Mouse (Mus musculus) telencephalon, adult 2 months (tissue): ENCODE data around the gene Arid5b.

Source experiments
- DNase-seq: peaks from one replicate; pipeline ENCODE4 v3.0.0-alpha.2; 2011; ENCODE audit warnings: low read depth, low spot score

Gene Arid5b

GRCm38 (mm10) chr10:68269789-68270188 lies 8.8 kb downstream of the Arid5b start:
- no peak for DNase-seq

DNA sequence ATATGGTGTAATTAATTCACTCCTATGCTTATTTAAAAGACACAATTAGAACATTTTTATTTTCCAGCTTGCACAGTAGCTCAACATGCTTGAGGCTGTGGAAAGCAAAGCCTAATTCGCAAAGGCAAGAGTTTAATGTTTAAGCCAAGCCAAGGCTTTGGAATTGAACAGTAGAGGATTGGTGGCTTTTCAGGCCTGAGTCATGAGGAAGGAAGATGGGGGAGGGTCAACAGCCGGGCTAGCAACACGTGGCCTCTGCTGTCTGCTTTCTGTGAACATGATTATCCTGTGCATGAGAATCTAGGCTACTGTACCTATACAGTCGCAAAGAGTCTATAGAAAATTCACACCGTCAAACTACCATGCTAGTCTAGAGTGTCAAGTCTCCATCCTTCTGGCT lies 9.9 kb downstream of the Arid5b start:
- no peak for DNase-seq

DNA sequence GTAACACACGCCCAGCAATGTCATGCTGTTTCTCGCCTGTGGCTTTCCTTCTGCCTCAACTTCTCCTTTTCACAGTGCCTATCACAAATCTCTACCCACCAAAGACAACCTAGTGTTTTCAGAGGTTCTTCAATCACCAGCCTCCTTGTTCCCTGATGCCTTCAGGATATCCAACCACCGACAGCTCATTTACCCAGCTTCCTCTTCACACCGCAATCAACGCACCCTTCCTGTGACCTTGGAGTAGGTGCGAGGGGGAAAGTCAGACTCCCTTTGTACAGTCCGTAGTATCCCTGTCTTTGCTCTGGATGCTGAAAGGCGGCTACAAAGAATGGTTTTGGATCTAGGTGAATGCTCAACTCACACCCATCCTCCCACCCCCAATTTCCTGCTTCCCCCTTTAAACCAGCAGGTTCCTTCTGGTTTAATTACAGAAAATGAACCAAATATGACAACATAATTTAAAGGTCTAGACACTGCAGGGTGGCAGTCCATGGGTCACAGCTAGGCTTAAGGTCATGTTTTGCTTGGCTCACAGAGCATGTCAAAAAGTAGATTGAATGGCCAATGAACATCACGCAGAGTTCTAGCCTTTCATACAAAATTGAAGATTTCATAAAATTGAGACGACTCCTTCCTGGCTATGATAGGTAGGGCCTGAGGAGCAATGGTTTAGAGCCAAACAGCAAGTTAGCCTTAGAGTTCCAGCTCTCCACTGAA lies 14.4 kb downstream of the Arid5b start:
- no peak for DNase-seq

DNA sequence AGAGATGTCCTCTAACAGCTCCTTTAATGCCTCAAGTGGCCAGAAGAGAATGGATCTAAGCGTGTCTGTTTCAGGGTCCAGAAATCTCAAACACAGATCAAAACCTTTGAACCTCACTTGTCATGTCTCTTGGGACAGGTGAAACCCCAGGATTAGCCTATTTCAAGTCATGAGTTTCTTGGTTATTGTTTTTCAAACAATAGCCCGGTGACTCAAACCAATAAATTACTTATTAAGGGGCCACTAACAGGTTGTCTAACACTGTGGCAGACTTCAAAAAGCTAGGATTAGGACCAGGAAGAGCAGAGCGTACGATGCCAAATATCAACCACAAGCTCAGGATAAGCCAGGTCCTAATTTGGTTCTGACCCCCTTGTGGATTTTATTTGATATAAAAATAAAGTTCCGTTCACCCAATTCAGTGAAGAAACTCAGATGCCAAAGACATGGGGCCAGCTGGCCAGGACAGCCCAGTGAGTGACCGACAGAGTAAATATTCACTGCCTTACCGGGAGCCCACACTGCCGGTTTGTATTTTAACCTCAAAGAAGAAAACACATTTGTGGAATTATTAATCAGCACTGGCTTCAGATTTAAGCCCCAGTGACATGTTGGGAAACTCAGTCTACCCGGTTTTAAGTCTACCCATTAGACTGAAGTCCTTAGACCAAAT lies 15.1 kb downstream of the Arid5b start:
- no peak for DNase-seq

GRCm38 (mm10) chr10:68259601-68260000 lies 18.9 kb downstream of the Arid5b start:
- no peak for DNase-seq

DNA sequence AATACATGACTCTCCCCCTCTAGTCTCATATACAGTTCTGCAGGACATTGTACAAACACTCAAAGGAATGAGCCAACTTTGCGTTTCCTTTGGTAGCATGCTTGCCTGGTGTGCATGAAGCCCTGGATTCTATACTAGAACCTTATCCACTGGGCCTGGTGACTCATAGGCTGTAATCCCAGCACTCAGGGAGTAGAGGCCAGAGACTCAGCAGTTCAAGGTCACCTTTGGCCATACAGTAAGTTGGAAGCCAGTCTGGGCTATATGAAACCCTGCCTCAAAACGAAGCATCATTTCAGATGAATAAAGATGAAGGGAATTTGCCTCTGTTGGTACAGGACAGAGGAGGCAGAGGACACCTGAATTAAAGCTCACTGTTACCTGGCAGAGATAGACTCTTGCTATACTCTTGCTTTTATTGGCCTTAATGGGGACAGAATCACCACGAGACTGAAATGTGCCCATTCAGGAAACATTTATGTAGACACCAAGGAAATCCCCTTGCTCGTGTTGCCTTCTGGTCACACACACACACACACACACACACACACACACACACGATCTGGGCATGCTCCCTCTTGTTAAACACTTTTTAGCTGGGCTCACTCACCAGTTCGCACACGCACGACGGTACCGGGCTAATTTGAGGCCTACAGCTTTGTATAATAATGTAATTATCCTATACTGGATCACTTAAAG lies 21.0 kb downstream of the Arid5b start:
- no peak for DNase-seq

GRCm38 (mm10) chr10:68256134-68256533 lies 22.4 kb downstream of the Arid5b start:
- DNase-seq, result no peak

DNA sequence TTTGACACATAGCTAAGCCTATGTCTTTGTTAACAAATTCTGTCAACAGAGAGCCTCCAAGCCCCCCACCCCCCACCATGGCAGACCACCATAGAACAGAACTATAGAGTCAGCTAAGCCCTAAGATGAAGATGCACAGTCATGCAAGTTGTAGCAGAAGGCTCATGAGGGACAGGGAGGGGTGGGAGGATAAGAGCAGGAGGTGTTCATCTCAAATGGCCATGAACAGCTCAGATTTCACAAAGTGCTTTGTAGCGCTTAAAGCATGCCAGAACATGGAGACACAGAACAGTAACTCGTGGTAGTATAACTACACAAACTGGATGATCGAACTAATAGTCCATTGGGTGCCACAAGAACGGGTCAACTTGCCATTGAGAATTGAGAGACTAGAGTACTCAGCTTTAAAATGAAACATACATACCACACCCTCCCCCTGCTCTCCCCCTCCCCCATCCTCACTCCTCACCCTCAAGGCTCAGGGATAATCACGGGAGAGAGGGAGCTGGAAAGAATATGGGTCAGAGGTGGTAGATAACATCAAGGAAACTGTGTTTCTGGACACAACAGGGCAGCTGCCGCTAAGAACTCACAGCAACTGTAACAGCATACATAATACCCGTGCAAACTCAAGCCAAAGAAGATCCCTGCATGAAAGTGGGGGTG lies 25.0 kb downstream of the Arid5b start:
- no peak for DNase-seq

GRCm38 (mm10) chr10:68252650-68253049 lies 25.9 kb downstream of the Arid5b start:
- no peak for DNase-seq

- DNase-seq, result no peak
These were observed 29.2 kb downstream of the Arid5b start for GRCm38 (mm10) chr10:68249355-68249782.

DNA sequence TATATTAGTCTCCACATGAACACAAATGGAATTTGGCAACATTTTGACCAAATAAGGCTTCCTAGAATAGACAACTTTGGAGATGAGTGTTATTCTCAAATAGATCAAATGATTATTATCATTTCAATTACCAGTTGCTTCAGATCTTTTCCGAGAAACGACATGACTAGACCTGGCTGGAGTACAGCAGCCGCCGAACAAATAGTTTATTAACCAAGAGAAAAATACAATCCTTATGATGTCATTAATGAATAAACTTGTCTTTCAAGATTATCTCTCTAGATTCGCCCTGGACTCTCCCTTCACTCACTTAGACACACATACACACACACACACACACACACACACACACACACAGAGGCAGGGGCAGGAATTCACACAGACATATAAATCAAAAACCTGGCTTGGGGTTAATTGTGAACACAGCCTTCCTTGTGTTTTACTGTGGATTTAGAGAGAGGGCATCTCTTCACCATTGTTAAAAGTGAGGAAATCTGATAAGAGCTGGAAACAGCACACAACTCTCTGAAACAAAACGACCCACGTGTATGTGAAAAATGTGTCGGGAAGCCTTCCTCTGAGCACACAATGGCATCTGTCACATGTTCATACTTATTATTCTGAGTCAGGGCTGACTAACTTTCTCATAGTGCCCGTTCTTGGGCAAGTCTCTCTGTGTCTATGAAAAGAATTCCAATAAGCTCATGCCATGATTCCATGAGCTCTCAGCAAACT lies 30.1 kb downstream of the Arid5b start:
- no peak for DNase-seq

DNA sequence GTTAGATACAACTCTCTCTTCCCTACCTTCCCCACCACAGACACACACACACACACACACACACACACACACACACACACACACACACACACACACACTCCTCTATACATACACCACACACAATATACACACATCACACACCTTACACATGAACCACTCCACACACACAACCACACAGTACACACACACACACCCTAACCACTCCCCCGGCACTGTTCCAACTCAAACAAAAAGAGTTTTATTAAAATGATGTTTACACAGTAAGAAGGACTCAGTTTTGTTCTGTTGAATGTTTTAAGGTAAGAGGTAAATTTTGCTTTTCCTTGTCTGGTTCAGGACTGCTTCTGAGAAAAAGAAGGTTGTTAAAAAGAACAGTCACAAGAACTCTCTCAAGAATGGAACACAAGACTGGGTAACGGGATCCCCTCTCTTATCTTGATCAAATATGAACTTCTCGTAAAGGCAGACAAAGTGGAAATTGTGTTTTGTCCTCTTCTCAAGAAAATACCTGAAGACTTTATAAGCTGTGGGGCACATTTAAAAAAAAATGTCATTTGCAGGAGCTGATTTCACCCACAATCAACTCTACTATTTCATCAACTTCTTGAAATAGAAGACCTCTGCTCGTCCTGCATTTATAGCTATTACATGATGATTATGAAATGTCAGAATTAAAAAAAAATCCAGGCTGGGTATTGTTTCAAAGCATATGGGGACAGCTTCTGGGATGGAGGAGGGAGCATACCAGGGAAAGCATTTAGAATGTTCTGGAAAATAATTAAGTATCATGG lies 30.9 kb downstream of the Arid5b start:
- no peak for DNase-seq

DNA sequence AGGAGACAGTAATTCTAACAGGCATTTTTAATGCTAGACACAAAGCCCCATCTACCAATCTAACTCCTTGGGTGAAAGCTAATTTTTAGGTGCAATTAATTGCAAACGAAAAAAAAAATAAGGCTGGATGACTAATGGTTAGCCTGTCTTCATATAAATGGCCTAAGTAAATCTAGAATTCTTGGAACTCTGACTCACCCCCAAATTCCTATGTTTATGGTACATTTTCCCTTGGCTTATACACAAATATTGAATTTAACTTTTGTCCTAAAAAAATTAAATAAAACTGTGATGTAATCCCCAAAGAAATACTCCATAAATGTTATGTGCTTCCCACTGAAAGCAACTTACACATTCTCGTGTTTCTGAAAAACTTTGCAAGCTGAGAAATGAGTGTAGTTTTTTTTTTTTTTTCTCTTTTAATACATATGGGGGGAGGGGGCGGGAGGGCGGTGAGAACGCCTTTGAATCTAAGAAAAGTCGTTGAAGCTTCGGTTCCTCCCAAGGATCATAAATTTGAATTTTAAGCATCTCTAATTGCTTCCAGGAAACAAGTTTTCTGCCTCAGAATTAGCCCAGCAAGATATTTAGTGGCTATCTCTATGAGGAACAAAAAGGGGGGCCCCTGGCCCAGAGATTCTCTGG lies 31.8 kb downstream of the Arid5b start:
- DNase-seq, result no peak

DNA sequence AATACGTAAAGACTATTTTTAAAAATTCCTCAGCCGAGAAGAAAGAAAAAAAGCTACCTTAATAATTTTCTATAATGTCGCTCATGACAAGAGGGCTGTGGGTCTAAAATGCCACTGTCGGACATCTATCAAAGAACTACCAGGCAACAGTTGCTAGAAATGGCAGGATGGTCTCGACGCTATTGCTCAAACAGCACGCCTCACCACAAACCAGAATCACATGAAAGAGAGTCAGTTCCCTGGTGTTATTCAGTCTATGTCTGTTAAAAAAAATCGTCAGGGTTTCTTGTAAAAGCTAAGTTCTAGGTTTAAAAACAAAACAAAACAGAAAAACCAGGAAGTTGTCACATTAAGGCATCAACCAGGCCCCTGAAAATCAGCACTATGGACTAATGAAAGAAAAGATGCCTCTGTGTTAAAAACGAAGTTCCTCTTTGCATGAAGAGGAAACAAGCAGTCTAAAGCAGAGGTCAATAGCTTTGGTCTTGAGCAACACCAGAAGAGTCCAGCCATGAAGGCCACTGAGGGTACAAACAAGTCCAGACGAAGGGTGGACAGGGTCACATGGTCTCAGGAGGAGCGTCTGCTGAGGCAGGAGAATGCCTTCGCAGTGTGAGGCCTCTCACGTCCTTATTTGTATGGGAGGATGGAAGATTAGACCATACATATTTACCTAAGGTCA lies 37.6 kb downstream of the Arid5b start:
- DNase-seq, result no peak

GRCm38 (mm10) chr10:68240094-68240803 lies 38.3 kb downstream of the Arid5b start:
- no peak for DNase-seq

- no peak for DNase-seq
These were observed 39.0 kb downstream of the Arid5b start for GRCm38 (mm10) chr10:68239426-68240070.

GRCm38 (mm10) chr10:68238707-68239425 lies 39.7 kb downstream of the Arid5b start:
- DNase-seq, result no peak

DNA sequence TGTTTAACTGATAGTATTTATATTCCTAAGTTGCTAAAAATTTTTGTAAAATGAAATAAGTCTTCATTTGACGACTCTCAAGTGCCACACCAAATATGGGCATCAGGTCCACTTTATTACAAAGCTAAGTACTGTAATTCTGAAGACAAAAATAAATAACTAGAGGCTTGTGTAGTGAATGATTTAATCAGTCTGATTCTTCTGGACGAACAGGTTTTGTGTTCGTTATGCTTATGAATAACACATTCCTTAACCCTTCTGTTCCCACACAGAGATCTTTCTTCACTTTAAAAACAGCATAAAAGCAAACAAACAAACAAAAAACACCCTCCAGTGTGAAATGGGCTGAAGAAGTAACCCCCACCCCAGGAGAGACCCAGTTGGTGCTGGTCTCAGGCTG lies 40.4 kb downstream of the Arid5b start:
- no peak for DNase-seq
